Mouse (Mus musculus): Measurements from ENCODE around the gene Ambra1.

The Ambra1 gene

DNA sequence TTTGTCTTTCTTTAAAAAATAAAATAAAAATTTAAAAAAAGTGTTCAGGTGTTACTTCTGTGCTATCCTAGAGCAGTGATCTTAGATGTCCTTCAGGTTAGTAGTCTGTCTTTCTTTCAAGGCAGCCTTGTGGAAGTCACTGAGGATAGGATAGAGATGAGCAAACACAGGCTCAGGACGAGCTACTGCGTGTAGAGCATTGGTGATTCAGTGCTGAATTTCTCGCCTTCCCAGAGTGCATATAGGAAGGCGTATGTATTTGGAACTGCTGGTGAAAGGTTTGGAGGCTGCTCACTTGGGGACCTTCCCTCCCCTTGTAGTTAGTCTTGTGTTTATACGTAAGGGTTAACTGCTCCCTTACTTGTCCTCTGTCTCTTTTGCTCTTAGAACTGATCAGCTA, 5.3 kb downstream of the Ambra1 start:
- in situ Hi-C loops (cut with MboI, MseI): no loop called here

DNA sequence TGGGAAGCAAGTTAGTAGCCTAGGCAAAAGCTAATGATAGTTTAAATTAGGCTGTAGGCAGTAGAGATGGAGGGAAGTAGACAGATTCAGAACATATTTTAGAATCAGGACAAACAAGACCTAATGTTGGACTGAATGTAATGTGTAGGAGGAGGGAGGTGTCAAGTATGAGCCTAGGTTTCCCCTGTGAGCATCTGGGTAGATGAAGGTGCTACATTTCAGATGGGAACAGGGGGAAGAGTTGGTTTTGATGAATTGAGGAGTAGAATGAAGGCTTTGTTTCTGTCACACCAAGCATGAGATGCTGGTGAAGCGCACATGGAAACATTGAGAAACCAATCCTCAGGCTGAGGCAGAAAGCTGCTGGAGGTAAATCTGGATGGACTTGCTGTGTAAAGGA, 9.7 kb downstream of the Ambra1 start:
- in situ Hi-C loops (cut with MboI, MseI): no loop called here

DNA sequence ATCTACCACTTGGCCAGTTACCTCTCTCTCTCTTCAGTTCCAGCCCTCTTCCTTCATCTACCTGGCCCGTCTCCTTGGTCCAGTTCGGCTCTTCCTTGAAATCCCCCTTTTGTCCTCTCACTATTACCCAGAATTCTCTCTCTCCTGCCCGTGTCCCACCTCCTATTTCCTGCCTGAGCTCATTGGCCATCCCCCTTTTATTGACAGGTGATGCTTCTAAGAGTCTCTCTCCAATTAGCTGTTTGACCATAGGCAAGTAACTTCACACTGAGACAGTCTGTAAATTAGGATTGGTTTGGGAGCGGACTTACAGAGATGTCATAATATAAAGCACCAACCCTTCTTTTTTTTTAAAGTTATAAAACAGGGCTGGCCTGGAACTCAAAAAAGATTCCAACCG, 14.8 kb downstream of the Ambra1 start:
- in situ Hi-C loops (cut with MboI, MseI): no loop called here

DNA sequence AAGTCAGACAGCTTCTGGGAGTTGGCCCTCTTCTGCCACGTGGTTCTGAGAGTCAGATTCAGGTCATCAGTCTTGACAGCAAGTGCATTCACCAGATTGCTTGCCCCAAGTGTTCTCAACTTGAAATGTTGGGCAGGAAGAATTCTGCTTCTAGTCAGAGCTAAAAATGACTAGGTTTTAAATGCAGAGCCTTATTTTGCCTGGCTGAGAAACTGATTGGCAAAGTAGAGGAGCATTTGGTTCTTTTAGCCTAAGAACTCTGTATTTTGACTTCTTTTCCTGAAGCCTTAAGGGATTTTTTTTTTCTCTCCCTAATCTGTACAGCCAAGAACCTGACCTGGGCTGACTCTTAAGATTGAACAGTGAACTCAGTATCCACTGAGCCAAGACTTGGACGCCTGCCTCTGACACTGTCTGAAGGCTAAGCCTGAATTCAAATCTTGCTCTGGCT, 19.9 kb downstream of the Ambra1 start:
- in situ Hi-C loops (cut with MboI, MseI): no loop called here

DNA sequence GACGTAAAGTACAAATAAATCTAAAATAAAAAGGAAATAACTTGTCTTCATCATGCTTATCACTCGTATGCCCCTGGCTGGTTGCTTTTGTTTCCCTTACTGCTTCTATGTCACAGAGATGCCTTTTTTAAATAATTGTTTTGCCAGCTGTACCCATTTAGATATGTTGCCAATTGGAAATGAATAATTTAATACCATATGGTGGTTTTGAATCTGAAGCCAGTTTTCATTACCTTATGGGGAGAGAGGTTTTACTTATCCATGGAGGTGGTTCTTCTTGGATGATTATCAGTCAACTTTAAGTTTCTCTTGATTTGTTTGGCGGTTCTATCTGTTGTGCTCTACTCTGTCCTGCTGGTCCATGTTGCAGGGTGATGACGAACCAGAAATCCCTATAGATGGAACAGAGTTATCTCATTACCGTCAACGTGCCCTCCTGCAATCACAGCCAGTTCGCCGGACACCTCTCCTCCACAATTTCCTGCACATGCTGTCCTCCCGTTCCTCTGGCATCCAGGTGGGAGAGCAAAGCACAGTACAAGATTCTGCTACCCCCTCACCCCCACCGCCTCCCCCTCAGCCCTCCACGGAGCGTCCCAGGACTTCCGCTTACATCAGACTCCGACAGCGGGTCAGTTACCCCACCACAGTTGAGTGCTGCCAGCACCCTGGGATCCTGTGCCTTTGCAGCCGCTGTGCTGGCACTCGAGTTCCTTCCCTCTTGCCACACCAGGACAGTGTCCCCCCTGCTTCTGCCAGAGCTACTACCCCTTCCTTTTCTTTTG, 42.2 kb downstream of the Ambra1 start:
- in situ Hi-C loops (cut with MboI, MseI): no loop called here

DNA sequence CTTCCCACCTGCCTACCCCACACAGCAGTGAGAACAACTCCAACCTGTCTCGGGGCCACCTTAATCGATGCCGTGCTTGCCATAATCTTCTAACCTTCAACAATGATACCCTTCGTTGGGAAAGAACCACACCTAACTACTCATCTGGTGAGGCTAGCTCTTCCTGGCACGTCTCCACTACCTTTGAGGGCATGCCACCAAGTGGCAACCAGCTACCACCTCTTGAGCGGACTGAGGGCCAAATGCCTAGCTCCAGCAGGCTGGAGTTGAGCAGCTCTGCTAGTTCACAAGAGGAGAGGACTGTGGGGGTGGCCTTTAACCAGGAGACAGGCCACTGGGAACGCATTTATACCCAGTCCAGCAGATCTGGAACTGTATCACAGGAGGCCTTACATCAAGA, 43.4 kb downstream of the Ambra1 start:
- in situ Hi-C loops (cut with MboI, MseI): no loop called here

DNA sequence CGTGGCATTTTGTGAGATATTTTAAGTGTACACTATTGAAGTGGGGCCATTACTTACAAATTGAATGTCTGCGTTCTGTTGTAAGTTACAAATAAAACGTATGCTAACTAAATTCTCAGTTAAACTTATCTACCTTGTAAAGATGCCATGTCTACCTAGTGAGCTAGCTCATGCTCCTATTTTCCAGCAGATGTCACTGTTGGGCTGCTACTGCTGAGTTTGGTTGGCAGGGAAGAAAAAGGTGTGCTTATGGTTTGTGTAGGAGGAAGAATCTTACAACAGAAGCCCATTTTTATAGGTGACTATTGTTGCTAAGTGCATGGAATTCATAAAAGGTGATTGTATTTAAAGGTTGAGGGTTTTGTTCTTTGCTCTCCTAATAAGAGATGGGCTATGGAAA, 49.2 kb downstream of the Ambra1 start:
- in situ Hi-C loops (cut with MboI, MseI): no loop called here

DNA sequence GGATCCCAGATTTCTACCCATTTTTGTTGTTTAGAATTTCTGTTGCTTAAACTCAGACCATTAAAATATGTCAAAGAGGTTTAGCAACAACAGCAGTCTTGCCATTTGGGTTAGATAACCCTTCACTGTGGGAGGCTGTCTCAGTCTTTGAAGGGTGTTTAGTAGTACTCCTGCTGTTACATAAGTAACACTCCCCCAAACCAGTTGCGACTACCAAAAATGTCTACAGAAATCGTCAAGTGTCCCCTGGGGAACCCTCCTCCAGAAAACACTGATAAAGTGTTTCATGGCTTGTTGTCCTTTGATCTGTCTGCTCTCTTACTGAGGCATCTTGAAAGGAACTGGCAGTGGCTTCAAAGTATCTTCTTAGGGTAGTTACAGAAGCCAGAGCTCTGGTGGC, 61.7 kb downstream of the Ambra1 start:
- in situ Hi-C loops (cut with MboI, MseI): no loop called here

DNA sequence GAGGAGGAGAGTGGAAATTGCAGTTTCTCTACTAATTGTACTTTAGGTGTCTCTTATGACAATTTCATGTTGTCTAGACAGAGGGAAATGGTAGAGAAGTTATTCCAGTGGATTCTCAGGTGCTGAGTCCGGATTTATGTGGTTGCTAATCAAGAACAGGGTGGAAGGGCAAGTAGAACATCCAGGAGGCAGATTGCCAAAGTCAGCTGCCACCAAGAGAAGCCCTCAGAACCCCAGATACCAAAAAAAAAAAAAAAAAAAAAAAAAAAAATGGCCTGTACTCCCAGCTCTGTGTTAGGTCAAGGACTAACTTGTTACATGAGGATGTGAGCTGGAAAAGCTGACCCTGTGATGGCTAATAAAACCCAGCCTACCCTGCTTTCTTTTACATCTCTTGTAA, 62.4 kb downstream of the Ambra1 start:
- in situ Hi-C loops (cut with MboI, MseI): no loop called here

DNA sequence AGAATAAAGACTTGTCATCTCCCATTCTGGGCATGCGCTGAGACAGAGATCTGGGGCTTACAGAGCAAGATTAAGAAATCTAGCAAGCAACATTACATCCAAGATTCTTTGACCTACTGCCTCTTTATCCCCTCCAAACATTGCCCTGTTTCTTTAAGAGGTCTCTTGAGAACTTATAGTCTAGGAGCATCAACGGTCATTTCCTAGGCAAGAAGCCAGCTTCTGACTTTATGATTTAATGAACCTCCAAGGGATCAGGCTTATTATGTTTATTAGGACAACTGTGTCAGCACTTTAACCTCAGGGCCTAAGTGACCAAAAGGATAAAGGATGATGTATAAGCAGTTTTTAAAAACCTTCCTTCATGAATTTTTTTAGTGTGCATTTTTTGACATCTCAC, 64.5 kb downstream of the Ambra1 start:
- in situ Hi-C loops (cut with MboI, MseI): no loop called here

DNA sequence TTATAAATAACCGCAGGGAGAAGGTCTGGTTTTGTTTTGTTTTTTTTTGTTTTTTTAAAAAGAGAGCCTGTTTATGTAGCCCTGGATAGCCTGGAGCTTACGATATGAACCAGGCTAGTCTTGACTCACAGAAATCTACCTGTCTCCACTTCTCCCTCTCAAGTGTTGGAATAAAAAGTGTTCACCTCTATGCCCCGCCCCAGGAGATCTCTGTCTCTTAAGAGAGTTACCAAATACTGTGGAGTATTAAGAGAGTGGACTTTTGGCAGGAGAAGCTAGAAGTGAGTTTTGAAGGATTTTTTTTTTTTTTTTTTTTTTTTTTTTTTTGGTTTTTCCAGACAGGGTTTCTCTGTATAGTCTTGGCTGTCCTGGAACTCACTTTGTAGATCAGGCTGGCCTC, 65.2 kb downstream of the Ambra1 start:
- in situ Hi-C loops (cut with MboI, MseI): no loop called here

DNA sequence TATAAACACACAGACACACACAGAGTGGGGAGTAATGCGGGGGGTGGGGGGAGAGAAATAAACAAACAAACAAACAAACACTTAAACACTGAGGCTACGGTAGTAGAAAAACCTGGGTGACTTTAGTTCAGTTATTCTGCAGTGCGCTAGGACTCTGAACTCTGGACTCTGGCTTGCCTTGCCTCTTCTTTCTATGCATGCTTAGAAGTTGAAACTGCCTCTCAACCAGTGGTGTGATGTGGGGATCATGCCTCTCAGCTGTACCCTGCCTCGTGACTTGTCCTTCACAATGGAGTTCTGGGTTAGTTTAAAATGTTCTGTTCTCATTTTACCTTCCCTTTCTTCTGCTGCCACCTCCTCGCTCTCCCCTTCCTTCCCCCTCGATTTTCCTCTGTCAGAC, 81.5 kb downstream of the Ambra1 start:
- in situ Hi-C loops (cut with MboI, MseI): no loop called here

DNA sequence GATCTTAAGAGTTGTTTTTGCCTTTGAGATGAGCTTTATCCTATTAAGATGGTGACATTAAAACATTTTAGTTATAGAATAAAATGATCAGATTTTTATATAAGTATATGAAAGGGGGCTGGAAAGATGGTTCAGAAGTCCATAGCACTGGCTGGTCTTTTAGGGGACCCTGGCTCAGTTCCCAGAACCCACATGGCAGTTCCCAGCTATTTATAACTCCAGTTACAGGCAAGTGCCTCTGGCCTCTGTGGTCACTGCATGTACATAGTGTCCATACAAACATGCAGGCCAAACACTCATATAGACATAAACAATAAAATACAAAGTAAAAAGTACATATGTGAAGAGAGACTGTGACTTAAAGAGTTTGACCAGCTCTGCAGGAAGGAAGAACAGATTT, 86.8 kb downstream of the Ambra1 start:
- in situ Hi-C loops (cut with MboI, MseI): no loop called here

DNA sequence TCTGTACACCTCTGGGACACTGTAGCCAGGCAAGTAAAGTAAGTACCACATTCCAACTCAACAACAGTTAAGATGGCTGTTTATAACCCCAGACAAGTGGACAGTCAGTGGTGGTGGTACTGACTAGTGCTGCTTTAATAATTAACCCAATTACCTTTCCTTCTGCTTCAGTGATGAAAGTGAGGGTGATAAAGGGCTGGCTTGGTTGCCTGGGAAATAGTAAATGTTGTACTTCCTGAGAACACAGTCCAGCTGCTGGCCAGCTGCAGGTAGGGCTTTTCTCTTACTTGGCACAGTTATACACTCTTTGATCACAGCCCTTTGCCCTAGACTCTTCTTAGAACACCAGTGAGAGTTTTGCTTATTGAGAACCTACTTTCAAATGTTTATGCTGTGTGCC, 102.3 kb downstream of the Ambra1 start:
- in situ Hi-C loops (cut with MboI, MseI): no loop called here

DNA sequence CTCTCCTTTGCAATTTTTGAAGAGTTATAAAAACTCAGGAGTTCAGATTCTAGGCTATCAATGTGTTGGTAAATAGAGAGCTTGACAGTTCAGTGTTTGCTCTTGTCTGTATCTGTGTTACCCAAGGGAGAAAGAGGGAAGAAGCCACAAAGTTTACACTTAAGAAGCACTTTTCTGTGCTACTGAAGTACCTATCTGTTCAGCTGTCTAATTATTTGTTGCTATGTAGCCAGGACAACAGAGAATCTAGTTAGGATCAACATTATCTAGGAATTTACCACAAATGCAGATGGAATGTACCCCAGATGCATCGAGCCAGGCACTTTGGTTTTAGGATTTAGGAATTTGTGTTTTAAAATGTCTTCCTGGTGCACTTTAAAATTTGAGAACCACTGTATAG, 104.3 kb downstream of the Ambra1 start:
- in situ Hi-C loops (cut with MboI, MseI): no loop called here

DNA sequence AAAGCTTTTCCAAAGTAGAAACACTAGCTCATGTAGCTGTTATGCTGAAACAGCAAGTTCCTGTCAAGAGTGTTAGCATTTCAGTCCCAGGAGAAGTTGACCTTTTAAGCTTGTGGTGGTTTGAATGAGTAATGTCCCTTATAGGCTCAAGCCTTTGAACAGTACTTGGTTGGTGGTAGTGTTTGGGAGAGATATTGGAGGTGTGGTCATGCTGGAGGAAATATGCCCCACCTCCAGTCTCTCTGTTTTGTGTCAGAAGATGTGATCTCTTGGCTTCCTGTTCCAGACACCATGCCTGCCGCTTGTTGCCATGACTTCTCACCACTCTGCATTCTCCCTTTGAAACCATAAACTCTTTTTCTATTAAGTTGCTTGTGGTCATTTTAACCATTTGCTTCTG, 105.1 kb downstream of the Ambra1 start:
- in situ Hi-C loops (cut with MboI, MseI): no loop called here

DNA sequence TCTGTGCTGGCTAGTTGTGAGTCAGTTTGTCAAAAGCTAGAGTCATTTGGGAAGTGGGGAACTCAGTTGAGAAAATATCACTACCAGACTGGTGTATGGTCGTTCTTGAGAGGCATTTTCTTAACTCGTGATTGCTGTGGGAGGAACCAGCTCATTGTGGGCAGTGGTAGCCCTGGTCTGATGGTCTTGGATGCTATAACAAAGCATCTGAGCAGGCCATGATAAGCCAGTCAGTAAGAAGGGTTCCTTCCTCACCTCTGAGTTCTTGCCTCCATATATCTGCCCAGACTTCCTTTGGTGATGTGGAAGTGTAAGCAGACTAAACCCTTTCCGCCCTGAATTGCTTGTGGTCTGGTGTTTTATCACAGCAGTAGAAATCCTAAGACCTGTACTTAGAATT, 105.7 kb downstream of the Ambra1 start:
- in situ Hi-C loops (cut with MboI, MseI): no loop called here

DNA sequence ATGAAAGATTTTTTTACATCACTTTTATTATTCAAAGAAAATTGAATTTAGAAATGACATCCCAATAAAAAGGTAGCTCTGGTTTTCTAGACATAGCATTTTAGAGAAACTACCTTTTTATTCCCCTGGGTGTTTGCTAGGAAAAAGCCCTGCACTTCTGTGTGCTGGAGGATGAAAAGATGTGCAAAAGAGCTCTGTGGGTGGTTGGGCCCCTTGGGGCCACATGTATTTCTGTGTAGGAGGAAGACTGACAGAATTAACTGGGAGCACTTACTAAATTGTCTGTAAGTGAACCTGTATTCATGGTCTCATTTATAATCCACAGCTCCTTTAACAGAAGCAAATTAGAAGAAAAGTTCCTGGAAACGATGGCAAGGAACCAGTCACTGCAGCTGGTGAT, 114.2 kb downstream of the Ambra1 start:
- in situ Hi-C loops (cut with MboI, MseI): loop anchor here (10.0 kb wide), 1 partner anchor 59 kb away; no protein-coding TSS in a partner anchor

DNA sequence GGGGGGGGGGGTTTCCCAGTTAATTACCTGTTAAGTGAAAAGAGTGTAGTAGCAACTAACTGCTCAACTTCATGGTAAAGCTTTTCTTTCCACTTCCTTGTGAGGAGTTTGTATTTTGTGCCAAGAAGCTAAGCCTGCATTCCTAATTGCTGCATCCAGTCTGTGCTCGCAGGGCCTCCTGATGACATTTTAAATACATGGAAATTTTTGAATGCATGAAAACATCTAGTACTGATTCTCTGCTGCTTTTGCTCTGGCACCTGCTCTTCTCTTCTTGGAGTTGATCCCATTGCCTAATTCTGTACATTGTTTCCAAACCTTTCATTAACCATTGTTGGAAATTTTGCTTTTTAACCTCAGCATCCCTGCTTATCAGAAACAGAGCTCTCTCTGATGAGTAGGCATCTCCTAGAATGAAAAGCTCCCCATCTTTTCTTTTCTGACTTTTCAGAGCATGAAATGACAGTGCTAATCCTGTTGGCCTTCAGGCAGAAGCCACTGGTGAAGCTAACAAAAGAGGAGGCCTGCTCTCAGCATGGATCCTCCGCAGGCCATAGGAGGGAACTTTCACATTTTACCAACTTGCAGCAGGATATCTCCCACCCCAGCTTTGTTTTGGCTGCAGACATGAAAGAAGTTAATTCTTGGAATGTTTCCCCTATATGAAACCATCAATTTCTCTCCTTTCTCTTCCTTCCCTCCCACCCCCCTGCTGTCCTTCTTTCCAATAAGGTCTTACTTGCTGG, 122.7 kb downstream of the Ambra1 start:
- in situ Hi-C loops (cut with MboI, MseI): no loop called here

DNA sequence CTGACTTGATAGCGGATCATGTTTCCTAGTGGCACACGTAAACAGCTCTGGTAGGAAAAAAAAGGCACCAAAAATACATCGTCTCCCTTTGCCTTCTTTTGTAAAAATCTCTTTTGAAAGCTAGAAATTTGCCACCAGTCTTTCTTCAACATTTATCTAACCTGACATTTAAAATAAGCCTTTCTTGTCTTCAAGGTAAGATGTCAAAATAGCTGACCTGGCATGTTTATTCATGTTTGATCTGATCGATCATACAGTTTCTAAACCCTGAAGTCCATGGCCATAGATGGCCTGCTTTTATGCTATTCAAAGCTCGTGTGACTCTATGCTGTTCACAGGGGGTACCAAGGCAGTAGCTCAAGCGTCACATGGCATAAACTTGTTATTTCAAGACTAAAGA, 124.6 kb downstream of the Ambra1 start:
- in situ Hi-C loops (cut with MboI, MseI): no loop called here

DNA sequence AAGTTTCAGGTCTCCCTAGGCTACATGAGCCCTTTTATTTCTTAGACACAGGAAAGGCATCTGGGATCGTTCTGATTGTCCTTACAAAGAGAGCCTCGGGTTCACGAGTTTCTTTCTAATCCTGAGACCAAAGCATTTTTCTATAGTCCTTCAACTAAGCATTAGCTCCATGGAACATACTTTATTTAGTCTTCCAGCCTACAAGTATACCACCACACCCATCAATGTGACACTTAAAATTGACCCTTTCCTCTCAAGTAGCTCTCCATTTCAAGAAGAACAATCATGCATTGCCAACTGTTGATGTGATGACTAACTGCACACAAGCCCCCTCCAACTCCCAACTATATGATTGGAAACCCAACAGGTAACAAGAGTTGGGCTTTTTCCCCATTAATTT, 127.0 kb downstream of the Ambra1 start:
- in situ Hi-C loops (cut with MboI, MseI): no loop called here

DNA sequence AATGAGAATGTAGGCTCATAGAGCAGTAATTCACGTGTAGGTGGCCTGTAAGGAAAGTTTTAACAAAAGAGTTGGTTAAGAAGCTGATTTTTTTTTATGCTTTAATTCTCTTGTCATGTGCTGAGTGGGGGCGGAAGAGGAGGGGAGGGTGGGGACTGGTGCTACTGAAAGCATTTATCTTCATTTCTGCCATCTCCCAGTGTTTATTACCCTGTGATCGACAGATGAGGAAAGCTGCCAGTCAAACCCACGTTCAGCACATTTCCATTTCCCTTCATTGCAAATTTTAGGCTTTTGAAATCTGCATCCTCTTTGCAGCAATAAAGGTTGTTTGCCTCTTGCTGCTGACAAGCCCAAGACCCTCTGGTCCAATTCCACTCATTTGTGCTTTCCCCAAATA, 129.5 kb downstream of the Ambra1 start:
- in situ Hi-C loops (cut with MboI, MseI): no loop called here

DNA sequence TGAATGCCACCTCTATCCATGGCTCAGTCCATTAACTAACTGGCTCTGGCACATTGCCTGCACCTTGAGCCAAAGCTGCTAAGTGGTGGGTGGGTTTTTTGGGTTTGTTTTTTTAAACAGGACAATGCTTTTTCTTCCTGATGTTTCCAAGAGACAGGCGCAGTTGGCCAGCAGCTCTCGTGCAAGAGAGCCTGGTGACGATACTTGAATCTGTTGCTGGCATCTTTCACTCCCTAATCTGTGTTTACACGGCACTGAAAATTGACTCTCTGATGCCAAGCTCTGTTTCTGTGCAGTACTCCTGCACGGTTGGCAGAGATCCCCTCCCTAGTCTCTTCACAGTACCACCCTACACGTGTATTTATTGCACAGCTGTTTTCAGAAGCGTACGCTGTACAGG, 140.8 kb downstream of the Ambra1 start:
- in situ Hi-C loops (cut with MboI, MseI): no loop called here
